Mouse (Mus musculus): Measurements from ENCODE around the gene Gfer.

DNA sequence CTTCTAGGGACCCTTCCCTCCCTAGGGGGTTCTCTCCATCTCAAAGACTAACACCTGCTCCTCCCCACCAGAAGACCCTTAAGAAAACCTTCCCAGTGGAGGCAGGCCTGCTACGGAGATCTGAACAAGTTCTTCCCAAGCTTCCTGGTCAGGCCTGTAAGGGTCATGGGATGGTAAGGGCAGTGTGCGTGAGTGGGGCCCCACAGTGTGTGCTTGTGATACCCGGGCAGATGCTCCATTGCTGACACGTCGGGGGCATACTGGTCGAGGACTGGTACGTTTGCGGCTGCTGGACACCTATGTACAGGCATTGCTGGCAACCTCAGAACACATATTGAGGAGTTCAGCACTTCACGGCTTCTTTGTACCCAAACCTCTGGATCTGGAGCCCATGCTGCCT is 2.8 kb upstream of the Gfer start:
- TF ChIP-seq CTCF (IDR thresholded peaks at IDR 0.05; ENCODE audit: low read depth) (no peak), EP300 (optimal IDR thresholded peaks at IDR 0.05) (no peak)

All from stomach, postnatal 0 days (tissue).